ENCODE assay signal across 8 mouse cellular contexts in the genomic region with DNA sequence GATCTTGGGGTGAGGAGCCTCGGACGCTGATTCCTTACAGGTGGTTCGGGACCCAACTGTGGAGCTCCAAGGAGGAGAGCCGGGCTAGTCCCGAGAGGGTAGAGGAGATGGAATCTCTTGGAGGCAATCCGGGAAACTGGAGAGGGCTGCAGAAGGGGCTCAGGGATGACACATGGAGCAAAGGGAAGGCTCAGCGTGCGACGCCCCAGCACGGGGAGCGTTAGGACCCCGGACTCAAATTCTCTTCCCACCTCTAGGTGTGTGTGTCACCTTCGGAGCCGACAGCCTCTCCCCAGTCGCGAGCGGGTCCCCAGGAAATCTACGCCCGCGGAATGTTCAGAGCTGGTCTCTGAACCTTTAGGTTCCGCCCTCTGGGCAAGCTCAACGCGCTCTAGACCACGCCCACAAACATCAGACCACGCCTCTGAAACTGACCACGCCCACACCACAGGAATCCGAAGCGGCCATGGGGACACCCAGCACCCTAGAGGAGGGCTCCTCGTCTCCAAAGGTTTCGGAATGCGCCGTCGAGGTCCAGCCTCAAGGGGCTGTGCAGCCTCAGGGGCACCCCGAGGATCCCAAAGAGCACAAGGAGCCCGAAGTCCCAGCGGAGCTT. TPM values are rescaled to one million over a fixed set of nuclear protein-coding genes. Genes with fewer than 3 reads are reported as not detected.
DNase-seq lines count a peak whose midpoint lies in the region.

No protein-coding gene starts in this region.

- intact Hi-C loops in heart, postnatal 10 days (cut with DNase I), result loop anchor here (2.0 kb wide), 1 partner anchor 20 kb away; no protein-coding TSS in a partner anchor

- DNase-seq in A20 (ENCODE audit: low read depth, low spot score), result peak; percentile 93
- peak; percentile 90 for DNase-seq in adrenal gland, adult 8-10 months
- peak; percentile 26 for DNase-seq in fibroblast of lung, adult 2 months (ENCODE audit: low read depth)
- peak; percentile 84 to 89 for DNase-seq in heart, postnatal 10 days
- peak; percentile 94 to 97 for DNase-seq in kidney, postnatal 36 days
- DNase-seq in lung, postnatal 4 days, result peak; percentile 91 to 96
- peak; percentile 70 for DNase-seq in retina, adult 2 months (ENCODE audit: low read depth, low spot score)
- DNase-seq in urinary bladder, adult 2 months (ENCODE audit: low spot score), result peak; percentile 80

RNA-seq across cellular contexts. Expression of gene Phldb3, which starts 0.4 kb away (rescaled TPM):
- 10 to 100 TPM in 2 of 4 experiments, 1 to 10 TPM in 2; 6.2 to 12.9 (median 9.9) TPM for total RNA-seq in adrenal gland, adult 8-10 months (2022)
- under 1 TPM; 0.22 to 0.48 TPM for total RNA-seq in heart, postnatal 10 days (2021)
- polyA plus RNA-seq in urinary bladder, adult 2 months (2012; rRNA removed), result 6.8 and 7.9 TPM in 2 replicates

RNA-seq across cellular contexts. Expression of gene Zfp575, which starts 23.5 kb away (rescaled TPM):
- total RNA-seq in adrenal gland, adult 8-10 months (2022), result under 1 TPM; 0.20 to 0.59 (median 0.38) TPM
- total RNA-seq in heart, postnatal 10 days (2021), result under 1 TPM; 0.32 to 0.45 TPM
- 0.44 and 0.83 TPM in 2 replicates for polyA plus RNA-seq in urinary bladder, adult 2 months (2012; rRNA removed)

RNA-seq across cellular contexts. Expression of gene Ethe1, which starts 23.6 kb away (rescaled TPM):
- 10 to 100 TPM; 32.4 to 44.0 (median 39.1) TPM for total RNA-seq in adrenal gland, adult 8-10 months (2022)
- total RNA-seq in heart, postnatal 10 days (2021), result 10 to 100 TPM; 20.5 to 25.0 TPM
- 59.0 and 67.0 TPM in 2 replicates for polyA plus RNA-seq in urinary bladder, adult 2 months (2012; rRNA removed)

RNA-seq across cellular contexts. Expression of gene Lypd3, which starts 25.4 kb away (rescaled TPM):
- total RNA-seq in adrenal gland, adult 8-10 months (2022), result under 1 TPM in 3 of 4 experiments, not detected in 1; 0.34 to 0.96 (median 0.66) TPM
- not detected for total RNA-seq in heart, postnatal 10 days (2021)
- 47.0 and 53.2 TPM in 2 replicates for polyA plus RNA-seq in urinary bladder, adult 2 months (2012; rRNA removed)

Comparison
In these comparisons a context has a peak if more than half of its experiments do, and no peak if none do; other contexts are left out.
1. Peak in every context shown above with its lines: DNase-seq.
2. DNase-seq: peak in every context shown above with its lines; median percentile 96 in kidney, postnatal 36 days; 94 in lung, postnatal 4 days; 93 in A20; 90 in adrenal gland, adult 8-10 months; 86 in heart, postnatal 10 days; 80 in urinary bladder, adult 2 months; 70 in retina, adult 2 months; 26 in fibroblast of lung, adult 2 months.
3. RNA of gene Phldb3, which starts 0.4 kb away (total RNA-seq): 6.2 to 12.9 TPM in adrenal gland, adult 8-10 months; 0.22 to 0.48 TPM in heart, postnatal 10 days; every median in the first group is over 4 times any median in the second.